Mouse (Mus musculus) heart, adult 8-10 months (tissue): ENCODE results near the gene Hbp1. TPM values are rescaled to one million over a fixed set of nuclear protein-coding genes. Genes with fewer than 3 reads are reported as not detected.

Source experiments
- DNase-seq: peaks from one replicate; pipeline ENCODE4 v3.0.0; 2022; ENCODE audit warnings: low spot score
- total RNA-seq, 4 experiments: library from RNA; stranded (reverse); gene quantifications; 2 replicates each; pipeline ENCODE4 v1.2.4; 2022

The Hbp1 gene
- total RNA-seq, 4 experiments from 2014 or later, result 59.5 to 74.2 (median 70.5) TPM

DNA sequence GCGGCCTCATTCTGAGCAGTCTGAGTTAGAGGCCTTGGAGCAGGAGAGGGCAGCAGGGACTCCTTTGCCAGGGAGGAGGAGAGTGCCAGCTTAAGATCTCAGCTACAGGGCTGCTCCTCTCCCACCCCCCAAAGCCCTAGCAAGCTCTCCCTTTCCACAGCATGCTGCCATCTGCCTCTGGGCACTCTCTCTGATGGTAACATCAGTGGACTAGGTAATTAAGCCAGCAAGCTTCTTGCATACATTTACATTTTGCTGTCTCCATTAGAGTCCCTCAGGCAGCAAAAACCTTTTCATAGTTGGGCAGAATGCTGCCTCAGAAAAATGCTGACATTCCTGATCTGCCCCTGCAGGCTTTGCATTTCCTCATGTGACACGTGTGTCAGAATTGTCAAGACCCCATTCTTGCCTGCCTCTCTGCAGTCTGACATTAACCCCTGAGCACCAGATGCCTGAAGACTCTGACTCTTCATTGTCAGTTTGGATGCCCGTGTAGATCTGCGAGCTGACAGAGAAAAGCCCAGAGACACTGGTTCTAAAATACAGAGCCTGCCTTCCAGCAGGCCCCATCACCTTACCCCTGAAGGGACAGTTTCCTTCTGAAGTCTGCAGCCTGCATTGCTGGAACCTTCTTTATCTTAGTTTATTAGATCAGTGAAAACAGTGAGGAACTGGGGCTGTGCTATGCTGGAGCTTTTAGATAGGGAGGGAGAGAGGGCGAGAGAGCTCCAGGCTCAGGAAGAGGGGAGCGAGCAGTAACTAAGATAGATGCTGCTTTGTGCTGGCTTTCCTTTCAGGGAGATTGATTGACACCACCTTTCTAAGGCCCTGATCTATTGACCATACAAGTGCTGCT, 44.4 kb downstream of the Hbp1 start:
- DNase-seq, result no peak

- no peak for DNase-seq
These were observed 49.9 kb downstream of the Hbp1 start for GRCm38 (mm10) chr12:31900391-31900914.

DNA sequence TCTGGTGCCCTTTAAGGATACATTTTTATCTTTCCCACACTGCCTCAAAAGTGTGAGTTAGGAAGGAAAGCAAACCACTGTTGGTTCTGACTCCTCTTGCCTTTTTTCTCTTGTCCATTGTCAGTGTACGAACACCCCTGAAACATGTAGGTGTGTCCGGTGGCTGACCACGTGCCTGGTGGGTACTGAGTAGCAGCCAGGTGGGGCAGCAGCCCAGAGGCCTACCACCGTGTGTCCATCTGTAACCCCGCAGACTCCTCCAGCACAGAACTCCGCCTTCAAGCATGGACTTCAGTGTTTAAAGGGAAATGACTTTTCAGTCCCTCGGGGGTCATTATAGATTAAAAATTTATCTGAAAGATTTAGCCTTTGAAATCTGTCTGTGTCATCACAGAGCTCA, 52.9 kb downstream of the Hbp1 start:
- no peak for DNase-seq

DNA sequence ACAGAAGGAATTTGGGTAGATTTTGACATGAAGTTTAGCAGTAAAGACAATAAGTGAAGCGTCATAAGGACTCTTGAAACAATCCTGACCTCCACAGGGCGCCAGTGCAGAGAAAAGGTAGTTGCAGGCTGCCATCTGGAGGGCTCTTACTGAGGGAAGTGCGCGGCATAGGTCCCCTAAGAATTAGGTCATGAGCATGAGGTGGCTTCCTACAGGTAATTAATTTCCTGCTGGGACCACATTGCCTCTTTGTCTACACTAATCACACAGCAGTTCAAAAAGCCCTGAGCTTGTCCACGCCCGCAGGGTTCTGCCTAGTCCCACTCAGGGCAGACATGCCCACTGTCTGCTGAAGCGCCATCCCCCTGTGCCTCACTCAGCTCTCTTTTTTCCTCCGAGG, 53.3 kb downstream of the Hbp1 start:
- DNase-seq, result no peak

DNA sequence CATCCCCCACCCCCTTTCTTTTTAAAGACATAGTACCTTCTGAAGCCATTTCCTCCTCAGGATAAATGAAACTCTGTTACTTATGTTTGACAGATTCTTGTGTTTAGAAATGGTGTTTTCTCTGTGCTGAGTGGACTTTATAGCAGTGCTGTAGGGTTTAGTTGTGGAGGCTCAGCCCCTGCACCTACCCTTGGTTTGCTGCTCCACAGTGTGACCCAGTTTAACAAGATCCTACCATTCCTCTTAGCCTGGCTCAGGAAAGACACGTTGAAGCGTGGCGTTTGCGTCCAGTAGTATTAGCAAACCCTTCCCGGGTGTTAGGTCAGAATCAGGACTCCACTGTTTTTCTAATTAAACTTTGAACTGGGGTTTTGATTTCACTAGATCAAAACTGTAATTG, 54.0 kb downstream of the Hbp1 start:
- no peak for DNase-seq

- DNase-seq, result no peak
These were observed 54.4 kb downstream of the Hbp1 start for GRCm38 (mm10) chr12:31895888-31896287.

DNA sequence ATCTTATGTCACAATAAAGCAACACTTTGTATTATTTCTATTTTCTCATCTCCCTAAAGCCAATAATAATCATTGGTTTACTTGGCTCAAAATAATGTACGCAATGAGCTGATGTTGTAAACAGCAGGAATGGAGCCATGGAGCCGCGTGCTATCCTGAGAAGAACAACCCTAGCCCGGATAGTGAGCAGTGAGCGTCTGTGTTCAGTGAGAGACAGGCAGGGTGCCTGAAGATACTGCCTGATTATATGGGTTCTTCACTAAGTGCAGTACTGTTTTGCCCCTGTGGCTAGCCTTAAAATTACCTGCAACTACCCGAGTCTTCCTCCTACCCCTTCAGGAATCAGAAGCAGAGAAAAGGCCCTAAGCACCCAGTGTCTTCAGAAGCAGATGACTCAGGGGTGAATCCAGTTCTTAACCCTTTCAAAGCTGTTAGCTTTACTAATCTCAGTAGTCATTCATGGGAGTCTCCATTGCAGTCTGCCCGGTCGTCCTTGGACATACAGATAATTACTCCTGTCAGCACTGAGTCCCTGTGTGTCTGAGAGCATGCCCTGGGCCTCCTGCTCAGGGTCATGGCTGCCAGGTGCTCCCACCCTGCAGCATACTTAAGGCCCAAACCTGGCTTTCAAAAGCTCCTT, 55.1 kb downstream of the Hbp1 start:
- no peak for DNase-seq

DNA sequence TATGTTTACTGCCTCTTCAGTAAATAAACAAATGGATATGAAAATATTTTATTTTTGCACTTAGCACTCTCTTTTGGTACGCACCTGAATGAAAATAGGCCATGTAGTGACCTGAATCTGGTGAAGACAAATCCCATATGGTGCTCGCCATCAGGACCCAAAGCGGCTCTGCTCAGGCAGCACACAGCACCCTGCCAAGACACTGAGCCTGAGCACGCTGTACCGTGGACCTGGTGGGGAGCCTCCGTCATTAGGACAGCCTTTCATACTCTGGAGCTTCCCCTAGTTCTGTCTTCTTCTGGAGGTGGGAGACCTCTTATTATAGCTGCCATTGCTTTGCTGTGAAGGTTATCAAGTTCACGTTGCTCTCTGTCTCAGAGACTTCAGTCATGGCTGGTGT, 57.6 kb downstream of the Hbp1 start:
- no peak for DNase-seq

DNA sequence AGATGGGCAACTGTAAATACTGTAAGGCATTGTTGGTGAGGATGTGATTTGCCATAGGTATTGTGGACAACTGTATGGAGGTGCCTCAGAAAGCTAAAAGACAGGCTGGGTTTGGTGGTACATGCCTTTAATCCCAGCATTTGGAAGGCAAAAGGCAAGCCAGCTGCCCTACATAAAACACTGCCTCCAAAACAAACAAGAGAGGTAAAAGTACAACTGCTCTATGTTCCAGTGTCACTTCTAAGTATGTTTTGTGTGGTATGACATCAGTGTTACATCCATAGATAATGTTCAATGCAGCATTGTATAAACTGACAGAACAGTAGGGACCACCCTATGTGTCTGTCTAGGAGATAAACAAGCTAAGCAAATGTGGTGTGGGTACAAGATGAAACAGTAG, 58.3 kb downstream of the Hbp1 start:
- no peak for DNase-seq

DNA sequence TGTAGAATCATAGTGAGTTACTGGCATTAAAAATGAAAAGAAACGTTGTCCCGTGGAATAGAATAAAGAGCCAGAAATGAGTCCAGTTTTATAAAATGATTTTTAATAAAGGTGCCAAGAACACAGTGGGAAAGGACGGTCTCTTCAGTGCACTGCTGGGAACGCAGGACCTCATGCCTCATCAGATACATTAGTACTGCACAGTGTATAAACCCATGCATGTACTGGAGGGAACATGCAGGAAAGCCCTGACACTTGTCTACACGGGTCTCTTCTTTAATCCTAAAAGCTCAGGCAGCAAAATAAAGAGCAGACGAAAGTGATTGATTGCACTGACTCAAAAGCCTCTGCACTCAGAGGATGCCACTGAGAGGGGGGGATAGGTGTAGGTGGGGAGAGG, 59.6 kb downstream of the Hbp1 start:
- DNase-seq, result no peak

DNA sequence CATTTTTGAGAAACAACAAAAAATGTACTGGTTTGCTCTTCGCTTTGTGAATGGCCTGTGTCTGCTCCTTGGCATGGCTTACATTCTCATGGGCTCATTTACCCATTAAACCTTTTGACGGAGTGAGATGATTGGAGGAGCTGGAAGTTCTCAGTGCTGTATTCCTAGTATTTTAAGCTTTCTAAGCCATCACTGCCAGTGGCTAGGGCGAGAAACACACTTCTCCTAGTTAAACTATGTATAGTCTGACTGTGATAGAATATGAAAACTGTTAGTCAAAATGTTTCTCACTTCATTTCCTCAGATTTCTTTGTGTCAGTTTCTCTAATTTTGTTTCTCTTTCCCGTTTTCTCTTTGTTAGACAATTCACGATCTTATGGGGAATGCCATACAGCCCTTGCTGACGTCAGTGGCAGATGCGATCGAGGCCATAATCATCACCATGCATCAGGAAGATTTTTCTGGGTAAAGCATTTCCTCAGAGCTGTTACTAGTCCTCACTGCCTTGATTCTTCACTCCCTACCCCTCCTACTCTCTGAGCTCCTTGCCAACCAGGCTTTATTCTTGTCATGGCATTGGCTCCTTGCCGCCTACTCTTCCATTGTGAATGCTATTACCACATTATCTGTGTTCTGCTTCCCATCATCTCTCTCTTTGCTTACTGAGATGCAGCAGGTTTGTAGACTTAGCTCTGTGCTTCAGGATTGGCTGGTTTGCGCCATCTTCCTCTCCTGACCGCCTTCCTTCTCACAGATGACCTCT, 64.3 kb downstream of the Hbp1 start:
- no peak for DNase-seq

- DNase-seq, result no peak
These were observed 65.3 kb downstream of the Hbp1 start for GRCm38 (mm10) chr12:31885084-31885483.

- no peak for DNase-seq
These were observed 66.0 kb downstream of the Hbp1 start for GRCm38 (mm10) chr12:31884365-31884764.

GRCm38 (mm10) chr12:31882736-31883135, 67.6 kb downstream of the Hbp1 start:
- no peak for DNase-seq

DNA sequence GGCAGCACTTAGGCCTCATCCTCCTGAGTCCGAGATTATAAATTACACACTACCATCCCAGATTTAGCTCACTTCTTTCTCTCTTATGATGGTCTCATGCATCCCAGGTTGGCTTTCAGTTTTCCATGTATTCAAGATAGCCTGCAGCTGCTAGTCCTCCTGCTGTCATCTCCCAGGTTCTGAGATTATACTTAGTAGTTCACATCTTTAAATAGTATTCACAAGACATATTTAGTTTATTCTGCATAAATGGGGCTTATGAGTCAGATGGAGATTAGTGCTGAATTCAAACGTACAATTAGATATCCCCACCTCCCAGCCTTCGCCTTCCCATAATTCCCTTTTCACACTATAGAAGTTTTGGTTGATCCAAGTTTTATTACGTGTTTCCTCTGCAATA, 73.6 kb downstream of the Hbp1 start:
- no peak for DNase-seq

Other genes with a start within 250 kb of the Hbp1 start
- gene Gpr22, start 236.6 kb downstream of the Hbp1 start, total RNA-seq, result 10 to 100 TPM; 20.5 to 30.8 (median 28.3) TPM
- gene Prkar2b, start 110.8 kb upstream of the Hbp1 start, total RNA-seq, result 1 to 10 TPM; 3.0 to 3.8 (median 3.4) TPM